Mouse (Mus musculus) limb, embryonic 13.5 days (tissue): ENCODE measurements around the gene Sort1. TPM values are rescaled to one million over a fixed set of nuclear protein-coding genes. Genes with fewer than 3 reads are reported as not detected.
"Not testable (repeated sequence)": the region's sequence is repeated elsewhere in the genome, so short reads cannot be mapped to it uniquely, and the experiment has no call there.

Source experiments
- ATAC-seq: fragments of 200-750 bp; cut with Nextera tagmentation; 2 replicates; pipeline ENCODE4 v1.8.0; 2017; ENCODE audit warnings: low read depth, moderate number of reproducible peaks, moderate TSS enrichment; ENCODE audit not compliant: low FRiP score
- H3K27ac ChIP-seq: fragments of 300-500 bp; sonication (generic); 2 replicates; pipeline ENCODE4 v1.5.1; 2015; ENCODE audit warnings: inconsistent platforms, mild to moderate bottlenecking, moderate library complexity
- H3K27me3 ChIP-seq: fragments of 300-500 bp; sonication (generic); 2 replicates; pipeline ENCODE4 v1.6.1; 2015; ENCODE audit warnings: mild to moderate bottlenecking, inconsistent platforms
- H3K36me3 ChIP-seq: fragments of 300-500 bp; sonication (generic); 2 replicates; pipeline ENCODE4 v1.6.1; 2015; ENCODE audit warnings: inconsistent platforms, mild to moderate bottlenecking, moderate library complexity
- H3K4me1 ChIP-seq: fragments of 300-500 bp; sonication (generic); 2 replicates; pipeline ENCODE4 v1.6.1; 2015; ENCODE audit warnings: inconsistent platforms
- H3K4me2 ChIP-seq: fragments of 300-500 bp; sonication (generic); replicated peaks from 2 replicates; pipeline ENCODE4 v1.6.1; 2015; ENCODE audit warnings: inconsistent platforms, mild to moderate bottlenecking, moderate library complexity
- H3K4me3 ChIP-seq: fragments of 300-500 bp; sonication (generic); 2 replicates; pipeline ENCODE4 v1.5.1; 2015; ENCODE audit warnings: moderate library complexity, mild to moderate bottlenecking, inconsistent platforms
- H3K9ac ChIP-seq: fragments of 300-500 bp; sonication (generic); 2 replicates; pipeline ENCODE4 v1.6.1; 2015; ENCODE audit warnings: mild to moderate bottlenecking, inconsistent platforms
- H3K9me3 ChIP-seq: fragments of 300-500 bp; sonication (generic); 2 replicates; pipeline ENCODE4 v1.6.1; 2016; ENCODE audit warnings: inconsistent platforms
- WGBS: fragments of 180-500 bp; shearing (Covaris S2); methylation state at CpG from one replicate; pipeline ENCODE4 v1.1.7; 2015; 5-methylcytosine and 5-hydroxymethylcytosine counted together
- polyA plus RNA-seq: library from polyadenylated mRNA; unstranded; fragments of >200 nt; fragmentation: Nextera tagmentation; extraction: Ambion mirVana; gene quantifications from 2 replicates; pipeline ENCODE4 v1.2.1, GENCODE M21; 2015

The Sort1 gene
- 10.6 TPM in 2 replicates for polyA plus RNA-seq

DNA sequence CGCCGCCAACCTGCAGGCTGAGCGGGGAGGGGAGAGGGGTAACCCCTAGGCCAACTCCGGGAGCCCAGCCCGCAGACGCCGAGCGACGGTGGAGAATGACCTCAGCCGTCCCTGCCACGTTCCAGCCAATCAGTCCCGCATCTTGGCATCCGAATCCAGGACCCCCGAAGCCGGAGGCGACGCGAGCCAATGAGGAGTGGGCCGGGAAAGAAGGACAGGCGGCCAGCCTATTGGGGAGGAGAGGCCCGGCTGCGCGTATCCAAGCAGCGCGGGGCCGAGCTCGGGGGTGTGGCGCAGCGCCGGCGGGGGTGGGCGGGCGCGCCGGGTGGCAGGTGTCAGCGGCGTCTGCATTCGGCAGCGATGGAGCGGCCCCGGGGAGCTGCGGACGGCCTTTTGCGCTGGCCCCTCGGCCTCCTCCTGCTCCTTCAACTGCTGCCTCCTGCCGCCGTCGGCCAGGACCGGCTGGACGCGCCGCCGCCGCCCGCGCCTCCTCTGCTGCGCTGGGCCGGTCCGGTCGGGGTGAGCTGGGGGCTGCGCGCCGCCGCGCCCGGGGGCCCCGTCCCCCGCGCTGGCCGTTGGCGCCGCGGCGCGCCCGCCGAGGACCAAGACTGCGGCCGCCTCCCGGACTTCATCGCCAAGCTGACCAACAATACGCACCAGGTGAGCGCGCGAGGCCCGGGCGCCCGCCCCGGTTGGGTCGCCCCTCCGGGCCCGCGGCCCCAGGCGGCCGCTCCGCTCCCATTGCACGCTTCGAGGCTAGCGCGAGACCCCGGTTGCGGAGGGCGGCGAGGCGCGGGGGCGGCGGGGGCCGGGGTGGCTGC lies at the start of gene Sort1:
Gene Sort1 (plus strand): TSS at position 302 of the 821 bp plus-strand sequence.
- no peaks in the 10 kb centered on the region for H3K9me3 ChIP-seq
- no peaks in the 10 kb centered on the region for H3K27me3 ChIP-seq
- peak within 1 kb of the TSS; percentile 81 for H3K9ac ChIP-seq
- peak within 1 kb of the TSS; percentile 84 for H3K27ac ChIP-seq
- peaks cover 6% of the 10 kb centered on the region for H3K36me3 ChIP-seq
- peak within 1 kb of the TSS; percentile 94 for H3K4me2 ChIP-seq
- peak within 1 kb of the TSS; percentile 93 for H3K4me3 ChIP-seq
- peaks cover 37% of the 10 kb centered on the region for H3K4me1 ChIP-seq
- under 1% methylated on average over 63 of the region's 109 CpGs for WGBS
- ATAC-seq, result peak; percentile 98

DNA sequence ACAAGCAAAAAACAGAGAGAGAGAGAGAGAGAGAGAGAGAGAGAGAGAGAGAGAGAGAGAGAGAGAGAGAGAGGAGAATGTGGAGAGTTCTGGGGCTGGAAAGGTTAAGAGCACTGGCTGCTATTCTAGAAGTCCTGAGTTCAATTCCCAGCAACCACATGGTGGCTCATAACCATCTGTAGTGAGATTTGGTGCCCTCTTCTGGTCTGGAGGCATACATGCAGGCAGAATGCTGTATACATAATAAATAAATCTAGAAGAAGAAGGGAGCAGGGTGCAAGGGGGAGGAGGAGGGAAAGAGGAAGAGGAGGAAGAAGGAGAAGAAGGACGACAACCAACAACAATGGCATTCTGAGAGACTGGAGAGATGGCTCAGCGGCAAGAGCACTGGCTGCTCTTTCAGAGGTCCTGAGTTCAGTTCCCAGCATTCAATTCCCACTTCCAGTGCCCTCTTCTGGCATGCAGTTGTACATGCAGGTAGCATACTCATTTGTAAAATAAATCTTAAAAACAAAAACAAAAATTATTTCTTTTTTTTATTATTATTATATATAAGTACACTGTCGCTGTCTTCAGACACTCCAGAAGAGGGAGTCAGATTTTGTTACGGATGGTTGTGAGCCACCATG lies 46.3 kb upstream of the Sort1 start:
- not testable (repeated sequence) for H3K27ac ChIP-seq, H3K9me3 ChIP-seq, H3K9ac ChIP-seq, H3K4me3 ChIP-seq, H3K4me1 ChIP-seq, H3K4me2 ChIP-seq, H3K27me3 ChIP-seq, H3K36me3 ChIP-seq, ATAC-seq
- WGBS, result 88% methylated on average over 4 of the region's 4 CpGs

DNA sequence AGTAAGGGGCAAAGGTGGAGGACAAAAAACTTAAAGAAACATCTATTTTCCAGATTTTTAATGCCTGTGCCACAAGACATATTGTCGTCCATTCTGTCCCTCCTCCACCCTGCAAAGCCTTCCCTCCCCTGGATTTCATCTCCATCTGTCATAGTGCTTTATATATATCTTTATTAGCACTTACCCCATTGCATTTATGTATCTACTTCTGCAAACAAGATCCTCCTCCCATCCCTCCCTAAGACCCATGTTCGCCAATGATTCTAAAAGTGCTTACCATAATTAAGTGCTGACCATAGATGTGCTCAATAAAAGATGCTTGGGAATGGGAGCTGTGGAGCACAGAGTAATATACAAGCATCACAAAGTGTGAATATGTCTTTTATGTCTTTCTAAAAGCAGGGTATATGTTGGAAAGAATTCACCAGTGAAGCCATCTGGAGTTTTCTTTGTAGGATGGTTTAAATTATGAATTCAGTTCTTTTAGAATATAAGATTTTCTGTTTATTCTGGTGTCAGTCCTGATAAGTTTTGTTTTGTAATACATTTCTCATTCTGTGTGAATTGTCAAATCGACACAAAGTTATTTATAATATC lies 42.5 kb upstream of the Sort1 start:
- WGBS, result 89% methylated on average over 3 of the region's 3 CpGs
- Histone ChIP-seq H3K9me3 (no peaks in the 10 kb centered on the region), H3K36me3 (no peaks in the 10 kb centered on the region), H3K9ac (no peak overlapping the region), H3K27ac (no peak overlapping the region), H3K27me3 (no peaks in the 10 kb centered on the region), H3K4me3 (no peak overlapping the region), H3K4me2 (no peak overlapping the region), H3K4me1 (no peaks in the 10 kb centered on the region)
- no peak for ATAC-seq

DNA sequence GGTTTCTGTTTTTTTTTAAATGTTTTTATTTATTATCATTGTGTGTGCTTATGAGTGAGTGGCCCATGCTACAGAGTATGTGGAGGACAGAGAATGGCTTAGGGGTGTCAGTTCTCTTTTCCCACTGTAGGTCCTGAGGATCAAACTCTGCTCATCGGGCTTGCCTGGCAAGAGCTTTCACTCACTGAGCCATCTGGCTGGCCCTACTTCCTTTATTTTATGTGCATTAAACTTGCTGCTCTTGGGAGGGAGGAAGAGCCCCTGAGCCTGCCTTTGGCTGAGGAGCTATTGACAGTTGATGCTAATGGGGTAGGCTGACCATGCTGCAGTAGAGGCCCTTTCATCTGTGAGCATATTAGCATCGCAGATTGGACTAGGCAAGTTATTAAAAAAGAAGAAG lies 37.0 kb upstream of the Sort1 start:
- 73% methylated on average over 2 of the region's 2 CpGs for WGBS
- no peaks in the 10 kb centered on the region for H3K9me3 ChIP-seq
- no peak overlapping the region for H3K4me3 ChIP-seq
- no peaks in the 10 kb centered on the region for H3K4me1 ChIP-seq
- no peak overlapping the region for H3K27ac ChIP-seq
- H3K4me2 ChIP-seq, result no peak overlapping the region
- no peak overlapping the region for H3K9ac ChIP-seq
- ATAC-seq, result no peak
- H3K36me3 ChIP-seq, result no peaks in the 10 kb centered on the region
- H3K27me3 ChIP-seq, result no peaks in the 10 kb centered on the region

DNA sequence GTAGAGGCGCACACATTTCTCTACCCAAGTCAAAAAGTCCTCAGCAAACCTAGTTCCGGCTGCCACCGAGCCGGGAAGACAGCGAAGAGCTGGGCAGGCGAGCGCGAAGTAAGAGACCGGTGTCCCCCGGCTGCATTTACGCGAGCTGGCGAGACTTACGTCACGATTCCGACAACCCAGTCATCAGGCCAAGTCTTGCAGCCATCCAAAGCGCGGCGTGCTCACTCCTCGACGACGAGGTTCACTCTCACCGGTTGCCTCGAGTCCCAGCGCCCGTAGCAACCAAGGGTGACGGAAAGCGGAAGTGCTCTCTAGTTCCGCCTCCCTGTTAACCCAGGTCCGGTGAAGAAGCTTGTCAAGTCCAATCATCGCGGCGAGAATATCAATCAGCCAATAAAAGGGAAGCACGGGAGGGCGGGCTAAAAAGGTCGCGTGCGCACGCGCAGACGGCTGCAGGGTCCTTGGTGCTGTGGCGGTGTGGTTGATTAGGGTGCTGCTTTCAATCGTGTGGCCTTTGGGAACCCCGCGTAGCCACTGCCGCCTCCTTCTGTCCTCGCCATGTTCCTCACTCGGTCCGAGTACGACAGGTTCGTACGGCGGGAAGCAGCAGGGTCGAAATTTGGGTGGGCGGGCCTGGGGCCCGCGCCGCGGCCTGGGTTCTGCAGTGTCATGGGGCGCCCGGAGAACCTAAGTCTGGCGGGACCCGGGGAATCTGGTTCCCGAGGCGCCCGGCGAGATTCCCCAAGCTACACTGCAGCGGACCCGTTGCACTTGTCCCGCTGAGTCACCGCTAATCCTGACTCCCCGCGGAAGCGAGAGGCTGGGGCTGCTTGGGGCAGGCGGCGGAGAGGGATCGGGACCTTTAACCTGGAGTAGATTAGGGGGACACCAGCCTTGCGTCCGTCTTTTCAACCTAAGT lies 26.9 kb upstream of the Sort1 start, which contains the start of gene Psma5:
Gene Psma5 (plus strand): TSS at position 208 of the 919 bp plus-strand sequence.
- Histone ChIP-seq H3K36me3 (peaks cover 8% of the 10 kb centered on the region), H3K9me3 (no peaks in the 10 kb centered on the region), H3K4me1 (peaks cover 26% of the 10 kb centered on the region), H3K27ac (no peak within 1 kb of the TSS), H3K27me3 (no peaks in the 10 kb centered on the region), H3K4me3 (peak within 1 kb of the TSS; percentile 99), H3K9ac (peak within 1 kb of the TSS; percentile 96), H3K4me2 (peak within 1 kb of the TSS; percentile 83)
- peak; percentile 99 for ATAC-seq
- under 1% methylated on average over 78 of the region's 79 CpGs for WGBS

DNA sequence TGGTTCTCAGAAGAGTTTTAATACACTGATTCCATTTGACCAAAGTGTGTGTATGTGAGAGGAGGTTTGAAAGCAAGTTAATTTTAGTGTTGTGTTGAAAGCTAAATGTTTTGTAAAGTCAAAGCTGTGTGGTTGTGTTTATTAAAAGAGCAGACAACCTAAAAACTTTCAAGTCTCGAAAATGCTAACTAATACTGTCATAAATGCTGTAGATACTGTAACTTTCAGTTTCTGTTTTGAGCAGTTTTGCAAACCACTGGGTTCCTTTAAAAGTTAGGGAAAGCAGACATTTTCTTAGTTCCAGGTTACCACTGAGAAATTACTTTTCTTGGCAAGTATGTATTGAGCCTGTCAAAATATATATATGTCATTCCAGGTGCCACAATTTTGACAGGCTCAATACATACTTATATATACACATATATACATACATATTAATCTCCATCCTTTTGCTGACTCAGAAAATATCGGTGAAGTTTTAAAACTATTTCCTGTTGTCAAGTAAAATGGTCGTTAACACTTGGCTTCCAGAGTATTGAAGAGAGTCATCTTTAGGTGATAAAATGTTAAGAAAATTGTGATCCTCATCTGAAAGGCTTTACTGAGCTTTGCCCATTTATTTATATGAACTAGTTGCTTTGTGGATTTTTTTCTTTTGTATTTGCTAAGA lies 25.9 kb upstream of the Sort1 start:
- H3K9ac ChIP-seq, result peak overlapping the region; percentile 96
- ATAC-seq, result no peak
- peaks cover 26% of the 10 kb centered on the region for H3K4me1 ChIP-seq
- 65% methylated on average over 3 of the region's 3 CpGs for WGBS
- H3K4me2 ChIP-seq, result peak overlapping the region; percentile 83
- H3K36me3 ChIP-seq, result peaks cover 15% of the 10 kb centered on the region
- no peaks in the 10 kb centered on the region for H3K27me3 ChIP-seq
- H3K4me3 ChIP-seq, result peak overlapping the region; percentile 99
- H3K27ac ChIP-seq, result no peak overlapping the region
- H3K9me3 ChIP-seq, result no peaks in the 10 kb centered on the region

DNA sequence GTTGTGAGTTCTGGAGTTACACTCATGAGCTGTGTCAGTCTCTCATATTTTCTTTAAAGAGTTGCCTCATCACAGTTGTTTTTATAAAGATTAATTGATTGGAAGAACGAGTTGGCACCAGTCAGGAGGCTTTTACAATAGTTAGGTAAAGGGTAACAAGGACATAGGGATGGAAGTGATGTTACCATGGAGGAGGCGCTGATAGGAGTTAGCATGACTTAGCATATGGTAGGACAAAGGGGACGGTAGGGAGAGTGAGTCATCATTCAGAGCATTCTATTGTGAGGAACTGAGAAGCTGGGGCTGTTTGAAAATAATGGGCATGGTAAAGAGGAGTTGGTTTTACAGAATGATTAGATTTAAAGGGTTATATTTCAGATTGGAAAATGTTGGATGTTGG lies 24.6 kb upstream of the Sort1 start:
- Histone ChIP-seq H3K36me3 (peaks cover 17% of the 10 kb centered on the region), H3K4me1 (peaks cover 26% of the 10 kb centered on the region), H3K4me2 (no peak overlapping the region), H3K27me3 (no peaks in the 10 kb centered on the region), H3K9me3 (no peaks in the 10 kb centered on the region), H3K27ac (no peak overlapping the region), H3K4me3 (no peak overlapping the region), H3K9ac (no peak overlapping the region)
- no peak for ATAC-seq
- 83% methylated on average over 3 of the region's 3 CpGs for WGBS

DNA sequence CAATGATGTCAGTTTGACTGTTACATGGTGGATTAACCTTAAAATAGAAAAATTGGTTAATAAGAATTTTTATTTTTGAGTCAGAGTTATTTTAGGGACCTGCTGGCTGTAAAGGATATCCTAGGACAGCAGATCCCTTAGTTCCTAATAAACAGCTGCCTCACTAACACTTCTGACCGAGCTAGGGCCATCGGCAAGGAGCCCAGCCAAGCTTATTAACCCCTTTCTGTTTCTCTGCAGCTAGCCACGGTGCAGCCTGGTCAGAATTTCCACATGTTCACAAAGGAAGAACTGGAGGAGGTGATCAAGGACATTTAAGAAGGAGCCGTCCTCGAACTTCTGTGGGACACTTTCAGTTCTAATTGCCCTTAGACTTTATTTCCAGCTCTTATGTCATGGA lies 4.4 kb upstream of the Sort1 start:
- not testable (repeated sequence) for ATAC-seq, H3K9ac ChIP-seq, H3K4me1 ChIP-seq, H3K4me2 ChIP-seq, H3K4me3 ChIP-seq, H3K9me3 ChIP-seq, H3K27me3 ChIP-seq, H3K27ac ChIP-seq
- H3K36me3 ChIP-seq, result peaks cover 43% of the 10 kb centered on the region
- WGBS, result 79% methylated on average over 5 of the region's 5 CpGs

DNA sequence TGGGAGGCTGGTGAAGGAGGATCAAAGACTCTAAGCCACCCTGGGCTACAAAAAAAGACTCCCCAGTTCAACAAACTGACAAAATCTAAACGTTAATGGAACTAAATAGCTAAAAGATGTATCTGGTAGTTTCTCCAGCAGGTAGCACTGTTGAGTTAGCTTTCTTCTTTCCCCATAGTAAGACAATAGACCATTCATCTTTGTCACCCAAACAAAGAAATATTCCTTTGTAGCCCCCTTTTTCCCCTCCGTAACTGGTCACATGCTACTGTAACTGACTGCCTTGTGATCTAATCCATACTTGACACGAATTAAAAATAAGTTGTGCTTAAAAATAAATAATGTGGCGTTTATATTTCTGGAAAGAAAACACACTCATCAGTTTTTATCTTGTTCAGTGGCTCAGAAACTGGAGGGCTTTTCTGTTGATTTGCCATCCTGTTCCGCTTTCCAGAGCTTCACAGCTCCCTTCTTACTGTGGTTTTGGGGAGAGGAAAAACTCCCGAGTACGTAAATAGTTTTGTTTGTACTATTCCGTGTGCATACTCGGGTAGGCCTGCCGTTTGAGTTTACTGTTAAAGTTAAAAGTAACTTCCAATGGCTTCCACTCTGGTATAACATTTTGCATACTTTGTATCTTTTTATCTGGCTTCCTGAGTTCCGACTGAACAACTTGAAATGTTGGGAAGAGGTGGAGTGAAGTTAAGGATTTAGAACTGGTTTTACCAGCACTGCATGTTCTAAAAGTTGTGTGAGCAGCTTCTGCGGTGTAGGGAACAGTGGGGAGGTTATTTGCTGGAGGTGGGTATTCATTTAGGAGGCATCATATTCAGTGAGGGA lies 1.3 kb upstream of the Sort1 start:
- Histone ChIP-seq H3K36me3 (peaks cover 14% of the 10 kb centered on the region), H3K27ac (peak overlapping the region; percentile 84), H3K4me2 (peak overlapping the region; percentile 94), H3K9ac (no peak overlapping the region; the same call in 1 of the 2 replicates), H3K4me1 (peaks cover 23% of the 10 kb centered on the region), H3K4me3 (peak overlapping the region; percentile 93), H3K9me3 (no peaks in the 10 kb centered on the region), H3K27me3 (no peaks in the 10 kb centered on the region)
- 31% methylated on average over 12 of the region's 12 CpGs for WGBS
- ATAC-seq, result no peak

DNA sequence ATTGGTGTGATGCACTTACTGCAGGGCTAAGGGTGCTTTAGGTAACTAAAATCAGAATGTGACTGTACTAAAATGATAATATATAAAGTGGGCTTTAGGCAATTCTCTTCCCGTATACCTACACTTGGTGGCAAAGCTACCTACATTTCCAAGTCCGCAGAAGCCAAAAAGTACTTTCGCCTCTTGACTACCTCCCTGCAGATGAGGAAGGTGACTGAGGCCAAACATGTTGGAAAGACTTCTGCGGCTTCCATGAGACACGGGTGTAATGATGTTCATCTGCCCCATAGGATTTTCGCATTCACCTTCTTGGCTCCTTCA lies 681 bp upstream of the Sort1 start:
- no peak for ATAC-seq
- Histone ChIP-seq H3K4me3 (peak overlapping the region; percentile 93), H3K27me3 (no peaks in the 10 kb centered on the region), H3K27ac (peak overlapping the region; percentile 84), H3K4me2 (peak overlapping the region; percentile 94), H3K9me3 (no peaks in the 10 kb centered on the region), H3K4me1 (peaks cover 29% of the 10 kb centered on the region), H3K9ac (peak overlapping the region; percentile 66), H3K36me3 (peaks cover 9% of the 10 kb centered on the region)
- WGBS, result 13% methylated on average over 6 of the region's 6 CpGs
